Mouse (Mus musculus) stomach, embryonic 14.5 days (tissue): ENCODE results near the gene Noc2l. TPM values are rescaled to one million over a fixed set of nuclear protein-coding genes. Genes with fewer than 3 reads are reported as not detected.

ENCODE experiments used
- ATAC-seq: fragments of 200-750 bp; cut with Nextera tagmentation; 2 replicates; pipeline ENCODE4 v1.8.0; 2017; ENCODE audit warnings: low read depth, moderate TSS enrichment; ENCODE audit not compliant: insufficient number of reproducible peaks, insufficient read depth, low FRiP score
- H3K27ac ChIP-seq: fragments of 300-500 bp; sonication (generic); 2 replicates; pipeline ENCODE4 v1.5.1; 2014; ENCODE audit warnings: mild to moderate bottlenecking, low read length, moderate library complexity, mixed read lengths
- H3K27me3 ChIP-seq: fragments of 300-500 bp; sonication (generic); 2 replicates; pipeline ENCODE4 v1.6.1; 2014; ENCODE audit warnings: low read length, control low read depth, mixed read lengths; ENCODE audit not compliant: control insufficient read depth, insufficient read depth
- H3K36me3 ChIP-seq: fragments of 300-500 bp; sonication (generic); 2 replicates; pipeline ENCODE4 v1.6.1; 2014; ENCODE audit warnings: mild to moderate bottlenecking, control low read depth, low read length, moderate library complexity, mixed read lengths; ENCODE audit not compliant: control insufficient read depth, insufficient read depth
- H3K4me1 ChIP-seq: fragments of 300-500 bp; sonication (generic); 2 replicates; pipeline ENCODE4 v1.6.1; 2014; ENCODE audit warnings: low read length, control low read depth, mixed read lengths; ENCODE audit not compliant: control insufficient read depth, insufficient read depth
- H3K4me2 ChIP-seq: fragments of 300-500 bp; sonication (generic); replicated peaks from 2 replicates; pipeline ENCODE4 v1.6.1; 2014; ENCODE audit warnings: low read depth, low read length, control low read depth
- H3K4me3 ChIP-seq: fragments of 300-500 bp; sonication (generic); 2 replicates; pipeline ENCODE4 v1.5.1; 2014; ENCODE audit warnings: low read depth, low read length, control low read depth
- H3K9ac ChIP-seq: fragments of 300-500 bp; sonication (generic); replicated peaks from 2 replicates; pipeline ENCODE4 v1.6.1; 2014; ENCODE audit warnings: low read depth, mild to moderate bottlenecking, control low read depth, low read length, moderate library complexity, mixed read lengths
- H3K9me3 ChIP-seq: fragments of 300-500 bp; sonication (generic); 2 replicates; pipeline ENCODE4 v1.6.1; 2016; ENCODE audit warnings: low read depth, low read length, control low read depth; ENCODE audit not compliant: control insufficient read depth
- WGBS: fragments of 180-500 bp; shearing (Covaris S2); extraction: QIAGEN DNeasy Blood & Tissue Kit; methylation state at CpG from one replicate; pipeline ENCODE4 v1.1.7; 2014; 5-methylcytosine and 5-hydroxymethylcytosine counted together
- polyA plus RNA-seq: library from polyadenylated mRNA; unstranded; fragments of >200 nt; fragmentation: Nextera tagmentation; extraction: Ambion mirVana; gene quantifications from 2 replicates; pipeline ENCODE4 v1.2.1, GENCODE M21; 2014

Gene Noc2l
- polyA plus RNA-seq, 1 experiment from 2014 or later: 79.8 TPM

DNA sequence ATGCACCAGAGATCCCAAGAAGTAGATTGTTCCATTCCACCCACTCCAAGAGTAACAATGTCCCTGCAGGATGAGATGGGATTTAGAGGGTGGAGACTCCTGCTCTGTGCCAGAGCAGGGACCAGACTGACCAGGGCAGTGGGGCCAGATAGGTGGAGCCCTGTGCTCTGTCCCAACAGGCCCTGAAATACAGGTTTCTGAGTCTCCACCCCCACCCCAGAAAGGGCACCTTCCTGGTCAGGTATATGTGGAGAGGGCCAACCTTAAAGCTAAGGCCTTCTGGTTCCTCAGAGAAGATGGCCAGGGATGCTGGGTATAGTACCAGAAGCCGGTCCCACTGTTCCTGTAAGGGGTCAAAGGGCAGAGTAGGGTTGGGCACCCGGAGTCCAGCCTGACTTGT, 11.5 kb upstream of the Noc2l start:
- Histone ChIP-seq H3K27me3 (no peaks in the 10 kb centered on the region), H3K36me3 (peaks cover 2% of the 10 kb centered on the region; the same call in 1 of the 2 replicates), H3K9ac (no peak overlapping the region), H3K4me1 (peaks cover 9% of the 10 kb centered on the region; the same call in 1 of the 2 replicates), H3K9me3 (no peaks in the 10 kb centered on the region), H3K27ac (no peak overlapping the region), H3K4me3 (no peak overlapping the region), H3K4me2 (no peak overlapping the region)
- ATAC-seq: no peak
- WGBS: 74% methylated on average over 2 of the region's 2 CpGs

DNA sequence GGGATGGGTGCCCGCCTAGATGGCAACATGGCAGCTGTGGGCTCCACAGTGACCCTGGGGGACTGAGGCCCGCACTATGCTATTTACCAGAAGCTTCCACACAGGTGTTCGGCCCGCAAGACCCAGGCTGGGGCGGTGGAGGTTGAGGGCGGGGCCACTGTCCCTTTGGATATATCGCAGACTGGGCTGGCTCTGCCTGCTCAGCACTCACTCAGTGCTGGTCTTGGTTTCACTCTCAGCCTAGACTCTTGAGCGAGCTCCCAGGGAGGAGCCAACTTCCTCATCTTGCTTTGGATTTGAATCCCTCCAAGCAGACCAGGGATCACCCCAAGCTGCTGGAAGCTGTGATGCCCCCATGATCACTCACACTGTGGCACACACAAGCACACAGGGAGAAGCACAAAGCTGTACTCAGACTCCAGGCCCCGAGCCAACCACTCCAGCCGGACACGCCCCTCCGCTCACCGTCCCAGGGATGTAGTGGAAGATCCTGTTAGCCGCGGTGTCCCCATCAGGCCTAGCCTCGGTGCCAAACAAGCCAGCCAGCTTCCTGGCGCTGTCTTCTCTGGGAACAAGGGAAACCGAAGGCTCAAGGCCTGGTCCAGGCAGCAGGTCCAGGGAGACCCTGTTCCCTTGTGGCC, 7.9 kb upstream of the Noc2l start:
- Histone ChIP-seq H3K4me2 (peak overlapping the region; percentile 22; the same call in 1 of the 2 replicates), H3K9me3 (no peaks in the 10 kb centered on the region), H3K4me3 (peak overlapping the region; percentile 12; the same call in 1 of the 2 replicates), H3K27me3 (no peaks in the 10 kb centered on the region), H3K27ac (no peak overlapping the region), H3K9ac (no peak overlapping the region), H3K4me1 (peaks cover 9% of the 10 kb centered on the region; the same call in 1 of the 2 replicates), H3K36me3 (peaks cover 38% of the 10 kb centered on the region)
- 36% methylated on average over 18 of the region's 18 CpGs for WGBS
- peak; percentile 39; the same call in 1 of the 2 replicates for ATAC-seq

DNA sequence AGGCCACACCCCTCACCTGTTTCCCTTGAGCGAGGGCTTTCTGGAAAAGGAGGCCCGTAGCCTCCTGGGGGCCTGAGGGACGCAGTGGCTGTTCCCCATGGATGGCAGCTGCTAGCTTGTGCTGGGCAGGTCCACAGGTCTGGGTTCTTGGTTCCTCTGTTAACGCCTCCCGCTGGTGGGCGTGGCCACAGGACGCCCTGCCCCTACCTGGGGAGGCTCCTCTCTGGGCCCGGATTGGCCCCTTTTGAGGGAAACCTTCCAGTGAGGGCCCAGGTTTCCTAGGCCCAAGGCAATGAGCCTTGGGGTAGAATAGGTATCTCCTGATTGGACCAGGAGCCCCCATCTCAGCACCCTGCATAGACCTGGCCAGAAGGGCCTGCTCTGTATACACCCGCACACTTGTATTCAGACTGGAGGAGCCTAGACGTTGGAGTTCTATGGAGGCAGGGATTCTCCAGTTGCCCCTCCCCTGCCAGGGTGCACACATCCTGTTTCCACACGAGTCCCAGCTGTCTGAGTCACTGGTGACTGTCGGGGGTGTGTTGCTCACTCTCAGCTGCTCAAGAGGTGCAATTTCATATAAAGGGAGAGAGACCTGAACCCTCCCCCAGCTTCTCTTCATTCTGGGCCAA, 7.3 kb upstream of the Noc2l start:
- Histone ChIP-seq H3K9me3 (no peaks in the 10 kb centered on the region), H3K27me3 (no peaks in the 10 kb centered on the region), H3K4me2 (peak overlapping the region; percentile 22; the same call in 1 of the 2 replicates), H3K36me3 (peaks cover 41% of the 10 kb centered on the region), H3K4me3 (peak overlapping the region; percentile 12; the same call in 1 of the 2 replicates), H3K27ac (no peak overlapping the region), H3K4me1 (peaks cover 9% of the 10 kb centered on the region; the same call in 1 of the 2 replicates), H3K9ac (no peak overlapping the region)
- ATAC-seq: peak; percentile 53; the same call in 1 of the 2 replicates
- WGBS: 15% methylated on average over 12 of the region's 12 CpGs

DNA sequence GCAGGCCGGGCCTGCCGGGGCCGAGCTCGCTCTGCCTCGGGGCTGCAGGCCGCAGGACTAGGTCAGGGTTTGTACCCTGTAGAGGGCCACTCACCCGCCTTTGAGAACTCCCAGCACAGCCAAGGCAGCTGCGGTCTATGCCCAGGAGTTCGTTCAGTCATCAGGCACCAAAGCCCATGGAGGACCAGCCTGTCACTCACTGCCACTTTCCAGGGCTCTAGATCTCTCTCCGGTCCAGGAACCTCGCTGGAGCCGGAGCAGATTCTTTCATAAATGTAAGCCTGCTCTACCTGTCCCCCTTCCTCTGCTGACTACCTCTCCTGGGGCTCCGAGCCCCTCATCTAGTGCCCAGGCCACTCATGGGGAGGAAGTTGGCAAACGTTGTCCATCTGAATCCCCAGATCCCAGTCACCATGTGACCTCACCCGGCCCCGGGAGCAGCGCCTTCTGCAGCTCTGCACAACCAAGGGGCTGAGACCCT, 1.7 kb upstream of the Noc2l start:
- peaks cover 53% of the 10 kb centered on the region for H3K36me3 ChIP-seq
- no peaks in the 10 kb centered on the region for H3K27me3 ChIP-seq

DNA sequence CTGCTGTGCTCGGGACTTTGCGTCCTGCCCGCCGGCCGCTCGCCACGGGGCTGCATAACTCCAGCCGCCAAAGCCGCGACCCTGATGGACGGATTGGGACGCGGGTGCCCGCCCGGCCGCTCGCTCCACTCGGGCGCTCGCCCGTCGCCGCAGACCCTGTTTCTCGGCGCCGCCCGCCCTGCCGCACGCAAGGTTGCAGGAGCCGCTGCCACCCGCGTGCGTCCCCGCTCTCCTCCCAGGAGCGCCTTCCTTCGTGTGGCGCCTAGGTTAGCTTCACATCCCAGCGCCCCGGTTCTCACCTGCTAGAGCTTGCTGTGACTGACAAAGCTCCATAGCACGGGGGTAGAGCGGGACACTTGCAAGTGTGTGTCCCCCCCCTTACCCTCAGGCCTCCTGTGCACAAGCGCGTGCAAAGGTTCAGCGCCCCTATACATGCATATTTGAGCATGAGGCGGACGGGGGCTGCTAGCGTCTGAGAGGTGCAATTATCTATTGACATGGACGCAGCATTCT, 1.1 kb upstream of the Noc2l start, which contains the start of gene Plekhn1:
TSS of gene Plekhn1 (minus strand) at position 157 of the 513 bp plus-strand sequence.
- Histone ChIP-seq H3K4me1 (0 out of 2 replicates have a peak, but pooled peaks cover 5% of the 10 kb centered on the region), H3K27ac (peak within 1 kb of the TSS; percentile 89), H3K36me3 (peaks cover 53% of the 10 kb centered on the region), H3K27me3 (no peaks in the 10 kb centered on the region), H3K4me2 (peak within 1 kb of the TSS; percentile 86), H3K9ac (peak within 1 kb of the TSS; percentile 72), H3K4me3 (peak within 1 kb of the TSS; percentile 72), H3K9me3 (no peaks in the 10 kb centered on the region)
- peak; percentile 33; the same call in 1 of the 2 replicates for ATAC-seq
- WGBS: under 1% methylated on average over 43 of the region's 48 CpGs

More for the DNA sequence above, 1.7 kb upstream of the Noc2l start:
- Histone ChIP-seq H3K4me3 (peak overlapping the region; percentile 72), H3K4me1 (0 out of 2 replicates have a peak, but pooled peaks cover 5% of the 10 kb centered on the region), H3K9me3 (no peaks in the 10 kb centered on the region), H3K27ac (no peak overlapping the region; the same call in 1 of the 2 replicates), H3K9ac (peak overlapping the region; percentile 72), H3K4me2 (peak overlapping the region; percentile 86)
- WGBS: 7% methylated on average over 17 of the region's 17 CpGs
- no peak for ATAC-seq

DNA sequence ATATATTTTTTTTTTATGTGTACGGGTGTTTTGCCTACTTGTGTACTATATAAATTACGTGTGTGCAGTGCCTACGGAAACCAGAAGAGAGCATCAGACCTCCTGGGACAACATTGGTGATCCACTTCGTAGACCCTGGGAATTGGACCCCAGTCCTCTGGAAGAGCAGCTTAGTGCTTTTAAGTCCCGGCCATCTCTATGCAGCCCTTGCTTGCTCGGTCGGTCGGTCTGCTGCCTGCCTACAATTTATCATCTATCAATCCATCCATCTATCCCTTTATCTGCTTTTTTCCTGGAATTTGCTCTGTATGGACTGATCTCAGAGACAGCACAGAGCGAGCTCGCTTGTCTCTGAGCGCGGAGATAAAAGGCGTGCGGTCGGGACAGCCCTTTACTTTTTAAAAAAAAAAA, 445 bp upstream of the Noc2l start:
- Histone ChIP-seq H3K9ac (no peak overlapping the region), H3K4me2 (peak overlapping the region; percentile 86), H3K9me3 (no peaks in the 10 kb centered on the region), H3K27me3 (no peaks in the 10 kb centered on the region), H3K4me3 (peak overlapping the region; percentile 72), H3K36me3 (peaks cover 53% of the 10 kb centered on the region), H3K4me1 (0 out of 2 replicates have a peak, but pooled peaks cover 5% of the 10 kb centered on the region), H3K27ac (0 out of 2 replicates have a peak overlapping the region, but pooled peaks have one; percentile 89)
- whole genome bisulfite sequencing: under 1% methylated on average over 15 of the region's 15 CpGs
- peak; percentile 10; the same call in 1 of the 2 replicates for ATAC-seq

DNA sequence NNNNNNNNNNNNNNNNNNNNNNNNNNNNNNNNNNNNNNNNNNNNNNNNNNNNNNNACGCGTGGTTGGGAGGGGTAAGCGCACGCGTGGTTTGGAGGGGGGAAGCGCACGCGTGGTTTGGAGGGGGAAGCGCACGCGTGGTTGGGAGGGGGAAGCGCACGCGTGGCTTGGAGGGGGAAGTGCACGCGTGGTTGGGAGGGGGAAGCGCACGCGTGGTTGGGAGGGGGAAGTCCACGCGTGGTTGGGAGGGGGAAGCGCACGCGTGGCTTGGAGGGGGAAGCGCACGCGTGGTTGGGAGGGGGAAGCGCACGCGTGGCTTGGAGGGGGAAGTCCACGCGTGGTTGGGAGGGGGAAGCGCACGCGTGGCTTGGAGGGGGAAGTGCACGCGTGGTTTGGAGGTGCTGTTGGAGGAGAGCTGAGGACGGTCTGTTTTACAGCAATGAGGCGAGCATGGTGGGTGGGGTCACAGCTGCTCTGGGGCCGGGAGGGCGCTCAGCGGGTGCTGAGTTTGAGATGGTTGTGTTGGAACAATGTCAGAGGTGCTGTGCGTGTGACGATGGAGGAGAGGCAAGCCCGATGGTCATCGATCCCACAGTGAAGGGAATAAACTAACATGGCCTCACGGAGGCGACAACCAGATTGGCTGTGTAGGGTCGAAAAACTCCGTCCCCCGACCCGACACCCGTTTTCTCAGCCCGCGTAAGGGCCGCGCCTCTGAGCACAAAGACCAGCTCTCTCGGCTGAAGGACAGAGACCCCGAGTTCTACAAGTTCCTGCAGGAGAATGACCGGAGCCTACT, 1.0 kb downstream of the Noc2l start:
- peak overlapping the region; percentile 72 for H3K4me3 ChIP-seq
- H3K9ac ChIP-seq: peak overlapping the region; percentile 39; the same call in 1 of the 2 replicates
- 22% methylated on average over 55 of the region's 60 CpGs for WGBS
- no peak for ATAC-seq
- H3K27me3 ChIP-seq: no peaks in the 10 kb centered on the region
- H3K27ac ChIP-seq: peak overlapping the region; percentile 52; the same call in 1 of the 2 replicates
- H3K4me1 ChIP-seq: 0 out of 2 replicates have a peak, but pooled peaks cover 5% of the 10 kb centered on the region
- peaks cover 53% of the 10 kb centered on the region for H3K36me3 ChIP-seq
- H3K9me3 ChIP-seq: no peaks in the 10 kb centered on the region
- H3K4me2 ChIP-seq: peak overlapping the region; percentile 55
